Mouse (Mus musculus) granulocyte monocyte progenitor cell, adult 5-6 weeks (primary cell): Measurements from ENCODE around the gene Ccer2. TPM values are rescaled to one million over a fixed set of nuclear protein-coding genes. Genes with fewer than 3 reads are reported as not detected.

Experiments
- ATAC-seq: replicated peaks from 2 replicates; pipeline ENCODE4 v1.8.0; 2016; ENCODE audit warnings: mild to moderate bottlenecking, moderate TSS enrichment, inconsistent platforms; ENCODE audit not compliant: poor library complexity, severe bottlenecking
- total RNA-seq, 2 experiments: library from RNA; stranded (forward) in 1 of 2; stranded (reverse) in 1 of 2; fragments of 200-712, 200-1000 nt in 1 of 2; fragments of >200 nt in 1 of 2; fragmentation: Nextera tagmentation in 1 of 2; gene quantifications; 2 replicates each; pipeline ENCODE4 v1.2.3; 2014 to 2017

Ccer2 gene
- total RNA-seq (2014; fragmentation: Nextera tagmentation) (not detected in 2 replicates), total RNA-seq (2017) (not detected in 2 replicates)

GRCm38 (mm10) chr7:28756079-28756478 is at the start of gene Ccer2:
Gene Ccer2 (plus strand): TSS chr7:28756174.
- 0 out of 2 replicates have a peak, but pooled peaks have one; percentile 13 for ATAC-seq

- peak; percentile 97 for ATAC-seq
These were observed 46.5 kb upstream of the Ccer2 start for GRCm38 (mm10) chr7:28709454-28709853.

- ATAC-seq = no peak
These were observed 45.0 kb upstream of the Ccer2 start for GRCm38 (mm10) chr7:28710962-28711361.

- ATAC-seq = no peak
These were observed 41.3 kb upstream of the Ccer2 start for GRCm38 (mm10) chr7:28714667-28715066.

GRCm38 (mm10) chr7:28715598-28715997 is 40.4 kb upstream of the Ccer2 start:
- no peak for ATAC-seq

- ATAC-seq = peak; percentile 93
These were observed 39.2 kb upstream of the Ccer2 start, which contains the start of gene Fbxo17 for GRCm38 (mm10) chr7:28716590-28717281. Gene Fbxo17 (plus strand): TSS chr7:28716804.

- ATAC-seq = no peak
These were observed 38.2 kb upstream of the Ccer2 start for GRCm38 (mm10) chr7:28717726-28718125.

- ATAC-seq = no peak
These were observed 36.8 kb upstream of the Ccer2 start for GRCm38 (mm10) chr7:28719159-28719558.

GRCm38 (mm10) chr7:28719650-28720049 is 36.3 kb upstream of the Ccer2 start:
- ATAC-seq = no peak

- no peak for ATAC-seq
These were observed 35.0 kb upstream of the Ccer2 start for GRCm38 (mm10) chr7:28720753-28721537.

- ATAC-seq = peak; percentile 85
These were observed 33.9 kb upstream of the Ccer2 start for GRCm38 (mm10) chr7:28722079-28722478.

- no peak for ATAC-seq
These were observed 31.4 kb upstream of the Ccer2 start for GRCm38 (mm10) chr7:28724613-28725012.

- peak; percentile 95 for ATAC-seq
These were observed 29.4 kb upstream of the Ccer2 start for GRCm38 (mm10) chr7:28726600-28726999.

- ATAC-seq = no peak
These were observed 28.2 kb upstream of the Ccer2 start for GRCm38 (mm10) chr7:28727649-28728340.

- ATAC-seq = peak; percentile 97
These were observed 23.4 kb upstream of the Ccer2 start for GRCm38 (mm10) chr7:28732341-28733142.

- no peak for ATAC-seq
These were observed 22.8 kb upstream of the Ccer2 start for GRCm38 (mm10) chr7:28733211-28733610.

GRCm38 (mm10) chr7:28735701-28736100 is 20.3 kb upstream of the Ccer2 start:
- ATAC-seq = no peak

- no peak for ATAC-seq
These were observed 16.1 kb upstream of the Ccer2 start for GRCm38 (mm10) chr7:28739829-28740228.

GRCm38 (mm10) chr7:28740949-28741348 is 15.0 kb upstream of the Ccer2 start:
- ATAC-seq = no peak

GRCm38 (mm10) chr7:28741368-28741708 is 14.6 kb upstream of the Ccer2 start:
- peak; percentile 15 for ATAC-seq
